Mouse (Mus musculus): Measurements from ENCODE around the gene Wwp2. TPM values are rescaled to one million over a fixed set of nuclear protein-coding genes. Genes with fewer than 3 reads are reported as not detected.
A peak's percentile ranks its signal among the peaks of the same experiment; 100 is the strongest.

The Wwp2 gene
- polyA plus RNA-seq, 1 experiment from 2014 or later = 41.5 TPM

GRCm38 (mm10) chr8:107582136-107582535 is 146.0 kb downstream of the Wwp2 start:
- no peak overlapping the region for H3K27ac ChIP-seq (ENCODE audit: low read length)
- H3K9me3 ChIP-seq (ENCODE audit: control insufficient read depth, low read length) = no peaks in the 10 kb centered on the region
- WGBS = 90% methylated on average over 11 of the region's 11 CpGs
- peaks cover 41% of the 10 kb centered on the region for H3K36me3 ChIP-seq (ENCODE audit: control insufficient read depth, insufficient read depth)
- H3K9ac ChIP-seq (replicated peaks; ENCODE audit: low read depth, low read length) = no peak overlapping the region
- H3K4me2 ChIP-seq (ENCODE audit: low read length) = no peak overlapping the region
- no peak for ATAC-seq
- no peaks in the 10 kb centered on the region for H3K27me3 ChIP-seq (replicated peaks; ENCODE audit: control insufficient read depth, insufficient read depth, low read length)
- H3K4me1 ChIP-seq (replicated peaks; ENCODE audit: control insufficient read depth, insufficient read depth, low read length) = peaks cover 9% of the 10 kb centered on the region
- no peak overlapping the region for H3K4me3 ChIP-seq (replicated peaks; ENCODE audit: low read length)

- peak overlapping the region; percentile 76 for H3K27ac ChIP-seq (ENCODE audit: low read length)
- peaks cover 16% of the 10 kb centered on the region for H3K36me3 ChIP-seq (ENCODE audit: control insufficient read depth, insufficient read depth)
- peaks cover 13% of the 10 kb centered on the region for H3K4me1 ChIP-seq (replicated peaks; ENCODE audit: control insufficient read depth, insufficient read depth, low read length)
- no peaks in the 10 kb centered on the region for H3K9me3 ChIP-seq (ENCODE audit: control insufficient read depth, low read length)
- no peaks in the 10 kb centered on the region for H3K27me3 ChIP-seq (replicated peaks; ENCODE audit: control insufficient read depth, insufficient read depth, low read length)
- H3K4me3 ChIP-seq (replicated peaks; ENCODE audit: low read length) = peak overlapping the region; percentile 91
- H3K4me2 ChIP-seq (ENCODE audit: low read length) = peak overlapping the region; percentile 70
- ATAC-seq = peak; percentile 7; the same call in 1 of the 2 replicates
- WGBS = 0% methylated on average over 17 of the region's 17 CpGs
- H3K9ac ChIP-seq (replicated peaks; ENCODE audit: low read depth, low read length) = peak overlapping the region; percentile 90
Measured at GRCm38 (mm10) chr8:107587429-107587994, 151.3 kb downstream of the Wwp2 start.

DNA sequence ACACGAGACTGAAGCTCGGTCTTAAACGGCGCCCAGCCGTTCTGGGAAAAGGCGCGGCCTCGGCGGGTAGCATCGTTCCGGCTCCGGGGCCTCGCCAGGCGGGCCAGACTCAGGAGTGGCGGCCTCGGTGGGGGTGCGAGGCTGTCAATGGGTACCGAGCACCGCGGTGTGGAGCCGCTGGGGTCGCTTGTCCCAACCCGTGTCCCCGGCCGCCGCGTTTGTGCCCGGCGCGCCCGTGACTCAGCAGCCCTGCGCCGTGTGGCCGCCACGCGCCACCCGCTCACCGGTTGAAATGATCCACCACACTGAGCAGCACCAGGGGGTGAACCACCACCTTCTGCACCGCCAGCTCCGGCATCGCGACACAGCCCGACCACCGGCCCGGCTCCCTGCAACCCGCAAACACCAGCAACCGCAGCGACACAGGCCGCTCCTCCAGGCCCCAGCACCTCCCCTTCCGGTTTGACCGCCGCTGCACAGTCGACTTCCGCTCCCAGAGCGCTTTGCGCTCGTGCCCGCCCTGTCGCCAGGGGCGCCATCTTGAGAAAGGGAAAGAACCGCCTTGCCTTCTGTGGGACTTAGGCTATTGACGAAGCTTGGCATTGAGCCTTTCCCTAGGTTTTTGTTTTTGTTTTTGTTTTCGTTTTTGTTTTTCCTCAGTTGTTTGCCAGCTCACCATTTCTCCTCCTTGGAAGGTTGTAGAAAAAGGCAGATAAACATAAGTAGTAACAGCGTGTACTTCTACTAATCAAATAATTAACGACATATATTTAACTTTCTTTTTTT is 152.0 kb downstream of the Wwp2 start, which contains the start of gene Psmd7:
Gene Psmd7 (minus strand): TSS at position 470 of the 786 bp plus-strand sequence.
- peak within 1 kb of the TSS; percentile 91 for H3K4me3 ChIP-seq (replicated peaks; ENCODE audit: low read length)
- H3K27me3 ChIP-seq (replicated peaks; ENCODE audit: control insufficient read depth, insufficient read depth, low read length) = no peaks in the 10 kb centered on the region
- H3K9ac ChIP-seq (replicated peaks; ENCODE audit: low read depth, low read length) = peak within 1 kb of the TSS; percentile 90
- peaks cover 10% of the 10 kb centered on the region for H3K36me3 ChIP-seq (ENCODE audit: control insufficient read depth, insufficient read depth)
- H3K4me1 ChIP-seq (replicated peaks; ENCODE audit: control insufficient read depth, insufficient read depth, low read length) = peaks cover 13% of the 10 kb centered on the region
- ATAC-seq = peak; percentile 99
- peak within 1 kb of the TSS; percentile 70 for H3K4me2 ChIP-seq (ENCODE audit: low read length)
- WGBS = 2% methylated on average over 65 of the region's 65 CpGs
- H3K9me3 ChIP-seq (ENCODE audit: control insufficient read depth, low read length) = no peaks in the 10 kb centered on the region
- H3K27ac ChIP-seq (ENCODE audit: low read length) = peak within 1 kb of the TSS; percentile 76

DNA sequence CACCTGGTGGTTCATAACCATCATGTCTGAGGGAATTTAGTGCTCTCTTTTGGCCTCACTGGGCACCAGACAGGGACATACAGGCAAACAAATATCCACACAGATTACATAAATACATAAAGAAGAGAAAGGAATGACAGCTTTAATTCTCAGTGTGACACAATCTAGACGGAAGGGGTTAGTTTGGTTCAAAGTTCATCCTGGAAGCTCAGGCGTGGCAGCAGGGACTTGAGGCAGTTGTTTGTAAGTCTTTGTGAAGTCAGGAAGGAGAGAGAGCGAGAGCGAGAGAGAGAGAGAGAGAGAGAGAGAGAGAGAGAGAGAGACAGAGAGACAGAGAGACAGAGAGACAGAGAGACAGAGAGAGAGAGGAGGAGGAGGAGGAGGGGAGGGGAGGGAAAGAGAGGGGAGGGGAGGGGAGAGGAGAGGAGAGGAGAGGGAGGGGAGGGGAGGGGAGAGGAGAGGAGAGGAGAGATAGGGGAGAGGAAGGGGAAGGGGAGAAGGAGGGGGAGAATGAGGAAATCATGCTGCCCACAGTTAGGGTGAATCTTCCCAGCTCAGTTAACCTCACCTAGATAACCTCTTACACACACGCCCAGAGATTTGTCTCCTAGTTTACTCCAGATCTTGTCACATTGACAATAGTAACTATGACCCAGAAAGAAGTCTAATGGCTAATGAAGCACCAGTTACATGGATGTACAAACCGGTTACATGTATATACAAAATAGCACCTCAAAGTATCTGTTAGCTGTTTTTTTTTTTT is 158.0 kb downstream of the Wwp2 start:
- 83% methylated on average over 6 of the region's 6 CpGs for WGBS
- no peaks in the 10 kb centered on the region for H3K9me3 ChIP-seq (ENCODE audit: control insufficient read depth, low read length)

GRCm38 (mm10) chr8:107594817-107595216 is 158.7 kb downstream of the Wwp2 start:
- ATAC-seq = no peak
- H3K4me2 ChIP-seq (ENCODE audit: low read length) = no peak overlapping the region
- no peaks in the 10 kb centered on the region for H3K27me3 ChIP-seq (replicated peaks; ENCODE audit: control insufficient read depth, insufficient read depth, low read length)
- H3K27ac ChIP-seq (ENCODE audit: low read length) = no peak overlapping the region
- no peaks in the 10 kb centered on the region for H3K9me3 ChIP-seq (ENCODE audit: control insufficient read depth, low read length)
- H3K4me3 ChIP-seq (replicated peaks; ENCODE audit: low read length) = no peak overlapping the region
- no peak overlapping the region for H3K9ac ChIP-seq (replicated peaks; ENCODE audit: low read depth, low read length)
- H3K36me3 ChIP-seq (ENCODE audit: control insufficient read depth, insufficient read depth) = no peaks in the 10 kb centered on the region
- no peaks in the 10 kb centered on the region for H3K4me1 ChIP-seq (replicated peaks; ENCODE audit: control insufficient read depth, insufficient read depth, low read length)
- 69% methylated on average over 6 of the region's 6 CpGs for WGBS

More for the DNA sequence above, 158.0 kb downstream of the Wwp2 start:
- H3K4me2 ChIP-seq (ENCODE audit: low read length) = no peak overlapping the region
- no peaks in the 10 kb centered on the region for H3K36me3 ChIP-seq (ENCODE audit: control insufficient read depth, insufficient read depth)
- no peaks in the 10 kb centered on the region for H3K4me1 ChIP-seq (replicated peaks; ENCODE audit: control insufficient read depth, insufficient read depth, low read length)
- no peak overlapping the region for H3K4me3 ChIP-seq (replicated peaks; ENCODE audit: low read length)
- no peak overlapping the region for H3K9ac ChIP-seq (replicated peaks; ENCODE audit: low read depth, low read length)
- no peaks in the 10 kb centered on the region for H3K27me3 ChIP-seq (replicated peaks; ENCODE audit: control insufficient read depth, insufficient read depth, low read length)
- ATAC-seq = no peak
- no peak overlapping the region for H3K27ac ChIP-seq (ENCODE audit: low read length)

- no peaks in the 10 kb centered on the region for H3K27me3 ChIP-seq (replicated peaks; ENCODE audit: control insufficient read depth, insufficient read depth, low read length)
- no peak for ATAC-seq
- WGBS = 62% methylated on average over 1 of the region's 1 CpGs
- H3K4me3 ChIP-seq (replicated peaks; ENCODE audit: low read length) = no peak overlapping the region
- no peak overlapping the region for H3K27ac ChIP-seq (ENCODE audit: low read length)
- no peak overlapping the region for H3K4me2 ChIP-seq (ENCODE audit: low read length)
- H3K4me1 ChIP-seq (replicated peaks; ENCODE audit: control insufficient read depth, insufficient read depth, low read length) = no peaks in the 10 kb centered on the region
- H3K9me3 ChIP-seq (ENCODE audit: control insufficient read depth, low read length) = no peaks in the 10 kb centered on the region
- H3K9ac ChIP-seq (replicated peaks; ENCODE audit: low read depth, low read length) = no peak overlapping the region
- H3K36me3 ChIP-seq (ENCODE audit: control insufficient read depth, insufficient read depth) = no peaks in the 10 kb centered on the region
Measured at GRCm38 (mm10) chr8:107597731-107598130, 161.6 kb downstream of the Wwp2 start.

- H3K4me3 ChIP-seq (replicated peaks; ENCODE audit: low read length) = no peak overlapping the region
- no peak overlapping the region for H3K27ac ChIP-seq (ENCODE audit: low read length)
- no peak overlapping the region for H3K9ac ChIP-seq (replicated peaks; ENCODE audit: low read depth, low read length)
- no peaks in the 10 kb centered on the region; the same call in 1 of the 2 replicates for H3K27me3 ChIP-seq (replicated peaks; ENCODE audit: control insufficient read depth, insufficient read depth, low read length)
- no peak overlapping the region for H3K4me2 ChIP-seq (ENCODE audit: low read length)
- no peaks in the 10 kb centered on the region for H3K9me3 ChIP-seq (ENCODE audit: control insufficient read depth, low read length)
- no peak for ATAC-seq
- H3K4me1 ChIP-seq (replicated peaks; ENCODE audit: control insufficient read depth, insufficient read depth, low read length) = no peaks in the 10 kb centered on the region
- WGBS = 86% methylated on average over 9 of the region's 9 CpGs
- H3K36me3 ChIP-seq (ENCODE audit: control insufficient read depth, insufficient read depth) = no peaks in the 10 kb centered on the region
Measured at GRCm38 (mm10) chr8:107599691-107600090, 163.5 kb downstream of the Wwp2 start.

DNA sequence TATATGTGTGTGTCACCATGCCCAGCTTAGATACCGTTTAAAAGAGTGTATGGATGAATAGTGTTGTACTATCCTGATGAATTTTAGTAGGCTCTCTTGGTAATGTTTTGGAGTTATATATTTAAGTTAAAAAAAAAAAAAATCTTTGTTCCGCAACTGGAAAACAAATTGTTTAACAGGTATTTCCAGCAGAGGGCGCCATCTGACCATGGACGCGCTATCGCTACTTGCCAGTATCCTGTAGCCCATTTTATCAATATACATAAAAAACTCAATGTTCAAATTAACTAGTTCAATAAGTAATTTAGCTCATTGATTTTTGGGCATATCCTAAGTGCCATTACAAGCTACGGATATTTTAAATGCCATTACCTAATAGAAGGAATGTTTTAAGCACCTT is 166.9 kb downstream of the Wwp2 start:
- Histone ChIP-seq H3K36me3 (ENCODE audit: control insufficient read depth, insufficient read depth) (no peaks in the 10 kb centered on the region), H3K9me3 (ENCODE audit: control insufficient read depth, low read length) (no peaks in the 10 kb centered on the region), H3K4me2 (ENCODE audit: low read length) (no peak overlapping the region), H3K27me3 (replicated peaks; ENCODE audit: control insufficient read depth, insufficient read depth, low read length) (no peaks in the 10 kb centered on the region; the same call in 1 of the 2 replicates), H3K4me1 (replicated peaks; ENCODE audit: control insufficient read depth, insufficient read depth, low read length) (no peaks in the 10 kb centered on the region), H3K4me3 (replicated peaks; ENCODE audit: low read length) (no peak overlapping the region), H3K27ac (ENCODE audit: low read length) (no peak overlapping the region), H3K9ac (replicated peaks; ENCODE audit: low read depth, low read length) (no peak overlapping the region)
- 6% methylated on average over 7 of the region's 7 CpGs for WGBS
- no peak for ATAC-seq
